Mouse (Mus musculus) cerebellum, adult 2 months (tissue): ENCODE measurements around the gene Senp3.

ENCODE experiments used
- CTCF ChIP-seq: fragments of 200-500 bp; IDR thresholded peaks from 2 replicates; pipeline ENCODE4 v1.5.1; 2011; ENCODE audit warnings: low read depth, mild to moderate bottlenecking, control low read depth, low read length, moderate library complexity, borderline replicate concordance; ENCODE audit not compliant: insufficient read depth
- POLR2A ChIP-seq: fragments of 200-500 bp; IDR thresholded peaks from 2 replicates; pipeline ENCODE4 v1.6.1; 2011; ENCODE audit warnings: low read length, control low read depth, borderline replicate concordance; ENCODE audit not compliant: insufficient read depth

DNA sequence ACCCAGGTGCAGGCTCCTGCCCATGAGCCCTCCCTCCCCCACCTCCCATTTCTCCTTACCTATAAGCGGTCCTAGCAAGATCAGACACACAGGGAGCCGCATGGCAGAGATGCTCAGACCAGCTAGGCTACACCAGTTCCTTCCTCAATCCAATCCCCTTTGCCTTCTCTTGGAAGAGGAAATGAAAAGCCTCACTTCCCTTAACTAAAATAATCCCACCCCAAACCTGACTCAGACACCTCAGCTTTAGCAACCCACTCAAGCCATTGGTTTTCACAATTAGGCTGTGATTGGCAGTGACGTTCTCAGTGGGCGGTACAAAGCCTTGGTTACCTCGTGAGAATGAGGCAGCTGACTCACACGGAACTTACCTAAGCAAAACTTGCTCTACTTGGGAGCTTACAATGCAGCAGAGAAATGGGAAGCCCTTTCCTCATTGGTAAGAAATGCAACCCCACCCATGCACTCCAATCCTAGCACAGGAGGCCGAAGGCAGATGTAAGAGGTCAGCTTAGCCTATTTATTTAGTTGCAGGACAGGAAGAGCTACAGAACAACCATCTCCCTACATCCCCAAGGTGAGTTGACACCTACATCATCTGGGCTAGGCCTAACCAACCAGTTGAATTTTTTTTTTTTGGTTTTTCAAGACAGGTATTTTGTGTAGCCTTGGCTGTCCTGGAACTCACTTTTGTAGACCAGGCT lies 15.8 kb downstream of the Senp3 start, which contains the start of gene Cd68:
- TF ChIP-seq CTCF (no peak), POLR2A (no peak)
